Mouse (Mus musculus): ENCODE results near the gene Gm10720. TPM values are rescaled to one million over a fixed set of nuclear protein-coding genes. Genes with fewer than 3 reads are reported as not detected.
A peak's percentile ranks its signal among the peaks of the same experiment; 100 is the strongest.
"Not testable (repeated sequence)": the region's sequence is repeated elsewhere in the genome, so short reads cannot be mapped to it uniquely, and the experiment has no call there.

Gm10720 gene
- total RNA-seq, 2 experiments from 2014 or later, result not detected

DNA sequence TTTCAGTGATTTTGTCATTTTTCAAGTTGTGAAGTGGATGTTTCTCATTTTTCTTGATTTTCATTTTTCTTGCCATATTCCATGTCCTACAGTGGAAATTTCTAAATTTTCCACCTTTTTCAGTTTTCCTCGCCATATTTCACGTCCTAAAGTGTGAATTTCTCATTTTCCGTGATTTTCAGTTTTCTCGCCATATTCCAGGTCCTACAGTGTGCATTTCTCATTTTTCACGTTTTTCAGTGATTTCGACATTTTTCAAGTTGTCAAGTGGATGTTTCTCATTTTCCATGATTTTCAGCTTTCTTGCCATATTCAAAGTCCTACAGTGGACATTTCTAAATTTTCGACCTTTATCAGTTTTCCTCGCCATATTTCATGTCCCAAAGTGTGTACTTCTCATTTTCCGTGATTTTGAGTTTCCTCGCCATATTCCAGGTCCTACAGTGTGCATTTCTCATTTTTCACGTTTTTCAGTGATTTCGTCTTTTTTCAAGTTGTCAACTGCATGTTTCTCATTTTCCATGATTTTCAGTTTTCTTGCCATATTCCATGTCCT, 9.5 kb downstream of the Gm10720 start, which contains the start of gene Gm10717:
Gm10717 (plus strand) TSS at position 506 of the 556 bp plus-strand sequence.
- peak; percentile 49 for DNase-seq (ENCODE audit: low spot score)

DNA sequence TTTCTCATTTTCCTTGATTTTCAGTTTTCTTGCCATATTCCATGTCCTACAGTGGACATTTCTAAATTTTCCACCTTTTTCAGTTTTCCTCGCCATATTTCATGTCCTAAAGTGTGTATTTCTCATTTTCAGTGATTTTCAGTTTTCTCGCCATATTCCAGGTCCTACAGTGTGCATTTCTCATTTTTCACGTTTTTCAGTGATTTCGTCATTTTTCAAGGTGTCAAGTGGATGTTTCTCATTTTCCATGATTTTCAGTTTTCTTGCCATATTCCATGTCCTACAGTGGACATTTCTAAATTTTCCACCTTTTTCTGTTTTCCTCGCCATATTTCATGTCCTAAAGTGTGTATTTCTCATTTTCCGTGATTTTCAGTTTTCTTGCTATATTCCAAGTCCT, 10.2 kb downstream of the Gm10720 start:
- DNase-seq (ENCODE audit: low spot score), result peak; percentile 74

DNA sequence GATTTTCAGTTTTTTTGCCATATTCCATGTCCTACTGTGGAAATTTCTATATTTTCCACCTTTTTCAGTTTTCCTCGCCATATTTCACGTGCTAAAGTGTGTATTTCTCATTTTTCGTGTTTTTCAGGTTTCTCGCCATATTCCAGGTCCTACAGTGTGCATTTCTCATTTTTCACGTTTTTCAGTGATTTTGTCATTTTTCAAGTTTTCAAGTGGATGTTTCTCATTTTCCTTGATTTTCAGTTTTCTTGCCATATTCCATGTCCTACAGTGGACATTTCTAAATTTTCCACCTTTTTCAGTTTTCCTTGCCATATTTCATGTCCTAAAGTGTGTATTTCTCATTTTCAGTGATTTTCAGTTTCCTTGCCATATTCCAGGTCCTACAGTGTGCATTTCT, 10.7 kb downstream of the Gm10720 start:
- not testable (repeated sequence) for DNase-seq (ENCODE audit: low spot score)

DNA sequence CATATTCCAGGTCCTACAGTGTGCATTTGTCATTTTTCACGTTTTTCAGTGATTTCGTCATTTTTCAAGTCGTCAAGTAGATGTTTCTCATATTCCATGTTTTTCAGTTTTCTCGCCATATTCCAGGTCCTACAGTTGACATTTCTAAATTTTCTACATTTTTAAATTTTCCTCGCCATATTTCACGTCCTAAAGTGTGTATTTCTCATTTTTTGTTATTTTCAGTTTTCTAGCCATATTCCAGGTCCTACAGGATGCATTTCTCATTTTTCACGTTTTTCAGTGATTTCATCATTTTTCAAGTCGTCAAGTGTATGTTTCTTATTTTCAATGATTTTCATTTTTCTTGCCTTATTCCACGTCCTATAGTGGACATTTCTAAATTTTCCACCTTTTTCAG, 11.3 kb downstream of the Gm10720 start:
- DNase-seq (ENCODE audit: low spot score), result not testable (repeated sequence)

DNA sequence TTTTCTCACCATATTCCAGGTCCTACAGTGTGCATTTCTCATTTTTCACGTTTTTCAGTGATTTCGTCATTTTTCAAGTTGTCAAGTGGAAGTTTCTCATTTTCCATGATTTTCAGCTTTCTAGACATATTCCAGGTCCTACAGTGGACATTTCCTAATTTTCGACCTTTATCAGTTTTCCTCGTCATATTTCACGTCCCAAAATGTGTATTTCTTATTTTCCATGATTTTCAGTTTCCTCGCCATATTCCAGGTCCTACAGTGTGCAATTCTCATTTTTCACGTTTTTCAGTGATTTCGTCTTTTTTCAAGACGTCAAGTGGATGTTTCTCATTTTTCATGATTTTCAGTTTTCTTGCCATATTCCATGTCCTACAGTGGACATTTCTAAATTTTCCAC, 11.7 kb downstream of the Gm10720 start:
- DNase-seq (ENCODE audit: low spot score), result not testable (repeated sequence)

DNA sequence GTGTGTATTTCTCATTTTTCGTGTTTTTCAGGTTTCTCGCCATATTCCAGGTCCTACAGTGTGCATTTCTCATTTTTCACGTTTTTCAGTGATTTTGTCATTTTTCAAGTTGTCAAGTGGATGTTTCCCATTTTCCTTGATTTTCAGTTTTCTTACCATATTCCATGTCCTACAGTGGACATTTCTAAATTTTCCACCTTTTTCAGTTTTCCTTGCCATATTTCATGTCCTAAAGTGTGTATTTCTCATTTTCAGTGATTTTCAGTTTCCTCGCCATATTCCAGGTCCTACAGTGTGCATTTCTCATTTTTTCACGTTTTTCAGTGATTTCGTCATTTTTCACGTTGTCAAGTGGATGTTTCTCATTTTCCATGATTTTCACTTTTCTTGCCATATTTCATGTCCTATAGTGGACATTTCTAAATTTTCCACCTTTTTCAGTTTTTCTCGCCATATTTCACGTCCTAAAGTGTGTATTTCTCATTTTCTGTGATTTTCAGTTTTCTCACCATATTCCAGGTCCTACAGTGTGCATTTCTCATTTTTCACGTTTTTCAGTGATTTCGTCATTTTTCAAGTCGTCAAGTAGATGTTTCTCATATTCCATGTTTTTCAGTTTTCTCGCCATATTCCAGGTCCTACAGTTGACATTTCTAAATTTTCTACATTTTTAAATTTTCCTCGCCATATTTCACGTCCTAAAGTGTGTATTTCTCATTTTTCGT, 14.0 kb downstream of the Gm10720 start:
- DNase-seq (ENCODE audit: low spot score), result peak; percentile 23

DNA sequence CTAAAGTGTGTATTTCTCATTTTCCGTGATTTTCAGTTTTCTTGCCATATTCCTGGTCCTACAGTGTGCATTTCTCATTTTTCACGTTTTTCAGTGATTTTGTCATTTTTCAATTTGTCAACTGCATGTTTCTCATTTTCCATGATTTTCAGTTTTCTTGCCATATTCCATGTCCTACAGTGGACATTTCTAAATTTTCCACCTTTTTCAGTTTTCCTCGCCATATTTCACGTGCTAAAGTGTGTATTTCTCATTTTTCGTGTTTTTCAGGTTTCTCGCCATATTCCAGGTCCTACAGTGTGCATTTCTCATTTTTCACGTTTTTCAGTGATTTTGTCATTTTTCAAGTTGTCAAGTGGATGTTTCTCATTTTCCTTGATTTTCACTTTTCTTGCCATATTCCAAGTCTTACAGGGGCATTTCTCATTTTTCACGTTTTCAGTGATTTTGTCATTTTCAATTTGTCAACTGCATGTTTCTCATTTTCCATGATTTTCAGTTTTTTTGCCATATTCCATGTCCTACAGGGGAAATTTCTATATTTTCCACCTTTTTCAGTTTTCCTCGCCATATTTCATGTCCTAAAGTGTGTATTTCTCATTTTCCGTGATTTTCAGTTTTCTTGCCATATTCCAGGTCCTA, 15.3 kb downstream of the Gm10720 start:
- not testable (repeated sequence) for DNase-seq (ENCODE audit: low spot score)

DNA sequence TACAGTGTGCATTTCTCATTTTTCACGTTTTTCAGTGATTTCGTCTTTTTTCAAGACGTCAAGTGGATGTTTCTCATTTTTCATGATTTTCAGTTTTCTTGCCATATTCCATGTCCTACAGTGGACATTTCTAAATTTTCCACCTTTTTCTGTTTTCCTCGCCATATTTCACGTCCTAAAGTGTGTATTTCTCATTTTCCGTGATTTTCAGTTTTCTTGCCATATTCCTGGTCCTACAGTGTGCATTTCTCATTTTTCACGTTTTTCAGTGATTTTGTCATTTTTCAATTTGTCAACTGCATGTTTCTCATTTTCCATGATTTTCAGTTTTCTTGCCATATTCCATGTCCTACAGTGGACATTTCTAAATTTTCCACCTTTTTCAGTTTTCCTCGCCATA, 18.8 kb downstream of the Gm10720 start, which contains the start of gene Gm17535:
Gm17535 (plus strand) TSS at position 301 of the 400 bp plus-strand sequence.
- not testable (repeated sequence) for DNase-seq (ENCODE audit: low spot score)

DNA sequence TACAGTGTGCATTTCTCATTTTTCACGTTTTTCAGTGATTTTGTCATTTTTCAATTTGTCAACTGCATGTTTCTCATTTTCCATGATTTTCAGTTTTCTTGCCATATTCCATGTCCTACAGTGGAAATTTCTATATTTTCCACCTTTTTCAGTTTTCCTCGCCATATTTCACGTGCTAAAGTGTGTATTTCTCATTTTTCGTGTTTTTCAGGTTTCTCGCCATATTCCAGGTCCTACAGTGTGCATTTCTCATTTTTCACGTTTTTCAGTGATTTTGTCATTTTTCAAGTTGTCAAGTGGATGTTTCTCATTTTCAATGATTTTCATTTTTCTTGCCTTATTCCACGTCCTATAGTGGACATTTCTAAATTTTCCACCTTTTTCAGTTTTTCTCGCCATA, 21.1 kb downstream of the Gm10720 start, which contains the start of gene Gm10715:
Gm10715 (plus strand) TSS at position 301 of the 400 bp plus-strand sequence.
- not testable (repeated sequence) for DNase-seq (ENCODE audit: low spot score)

DNA sequence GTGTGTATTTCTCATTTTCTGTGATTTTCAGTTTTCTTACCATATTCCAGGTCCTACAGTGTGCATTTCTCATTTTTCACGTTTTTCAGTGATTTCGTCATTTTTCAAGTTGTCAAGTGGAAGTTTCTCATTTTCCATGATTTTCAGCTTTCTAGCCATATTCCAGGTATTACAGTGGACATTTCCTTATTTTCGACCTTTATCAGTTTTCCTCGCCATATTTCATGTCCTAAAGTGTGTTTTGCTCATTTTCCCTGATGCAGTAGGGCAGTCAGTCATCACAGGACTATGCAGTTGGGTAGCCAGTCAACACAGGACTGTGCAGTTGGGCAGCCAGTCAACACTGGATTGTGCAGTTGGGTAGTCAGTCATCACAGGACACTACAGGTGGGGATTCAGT, 22.7 kb downstream of the Gm10720 start:
- not testable (repeated sequence) for DNase-seq (ENCODE audit: low spot score)

Small RNAs within 50 kb of the gene (microRNA-seq; reads per million reads assigned to microRNA genes)
- not detected for gene Mir101c

Other genes starting within 250 kb of the Gm10720 start
- not detected for gene Gm10722, start 14.7 kb upstream of the Gm10720 start, total RNA-seq (2021)
- gene Gm11168, start 12.3 kb upstream of the Gm10720 start, total RNA-seq (2021), result not detected
- under 1 TPM in 1 of 2 experiments, not detected in 1; 0.48 TPM for gene Gm10721, start 2.5 kb upstream of the Gm10720 start, total RNA-seq (2021)
- under 1 TPM in 1 of 2 experiments, not detected in 1; 0.39 TPM for gene Gm10719, start 1.8 kb downstream of the Gm10720 start, total RNA-seq (2021)
- gene Gm10718, start 7.9 kb downstream of the Gm10720 start, total RNA-seq (2021), result not detected
- not detected for gene Gm10717, start 9.8 kb downstream of the Gm10720 start, total RNA-seq (2021)
- gene Gm17535, start 18.9 kb downstream of the Gm10720 start, total RNA-seq (2021), result not detected
- not detected for gene Gm10715, start 21.2 kb downstream of the Gm10720 start, total RNA-seq (2021)

Data from gastrocnemius, adult 18-20 months (tissue).